Mouse (Mus musculus) heart, adult 2 months (tissue): Measurements from ENCODE around the gene Flnb.

Source experiments
- CTCF ChIP-seq: fragments of 200-600 bp; IDR thresholded peaks from 2 replicates; pipeline ENCODE4 v1.8.1; 2022; ENCODE audit warnings: antibody characterized with exemption, mild to moderate bottlenecking, moderate library complexity
- EP300 ChIP-seq: fragments of 200-500 bp; IDR thresholded peaks from 2 replicates; pipeline ENCODE4 v1.6.1; 2011; ENCODE audit warnings: low read depth, low read length, control low read depth; ENCODE audit not compliant: insufficient read depth
- POLR2A ChIP-seq: fragments of 200-500 bp; IDR thresholded peaks from 2 replicates; pipeline ENCODE4 v1.6.1; 2011; ENCODE audit warnings: mild to moderate bottlenecking, low read depth, low read length, control low read depth; ENCODE audit not compliant: insufficient read depth

GRCm38 (mm10) chr14:7971889-7972493, 154.2 kb downstream of the Flnb start:
- TF ChIP-seq CTCF (no peak), POLR2A (no peak), EP300 (no peak)
